In genomic region chr2:13206825-13207224, GRCm38 (mm10) we compare ENCODE assay signal across 28 mouse cellular contexts.
DNase-seq lines count a peak whose midpoint lies in the region; ATAC-seq and TF ChIP-seq lines count a peak whose summit lies in the region.
"Had no signal": no experiment of that assay in that cellular context is flagged by ENCODE, and none has a peak within 500 bp of the region (broad histone marks: within the 10 kb centered on the region; RNA-seq: fewer than 3 reads in every experiment).

No protein-coding gene starts in this region.

- ATAC-seq in lung, embryonic 16.5 days (ENCODE audit: low read depth) = peak; percentile 62; the same call in 1 of the 2 replicates
- peak; percentile 44; the same call in 1 of the 2 replicates for ATAC-seq in intestine, embryonic 16.5 days
- no peak for ATAC-seq in stomach, postnatal 0 days (ENCODE audit: low FRiP score, low TSS enrichment)
- ATAC-seq: forebrain, embryonic 15.5 days; Patski had no signal

- no peaks in the 10 kb centered on the region for H3K27me3 ChIP-seq in lung, embryonic 16.5 days (ENCODE audit: control insufficient read depth, insufficient read depth, low read depth, low read length)
- H3K27me3 ChIP-seq in intestine, embryonic 16.5 days (replicated peaks; ENCODE audit: control insufficient read depth, insufficient read depth, low read length) = no peaks in the 10 kb centered on the region
- no peaks in the 10 kb centered on the region for H3K27me3 ChIP-seq in stomach, postnatal 0 days (ENCODE audit: control insufficient read depth, insufficient read depth, low read length)
- H3K27me3 ChIP-seq: embryonic facial prominence, embryonic 13.5 days; forebrain, embryonic 12.5 days; forebrain, embryonic 15.5 days; heart, embryonic 13.5 days; hindbrain, embryonic 12.5 days; hindbrain, embryonic 15.5 days; Patski had no signal

- no peak overlapping the region for H3K4me3 ChIP-seq in lung, embryonic 16.5 days (ENCODE audit: low read length)
- H3K4me3 ChIP-seq in intestine, embryonic 16.5 days (ENCODE audit: low read length) = no peak overlapping the region
- no peak overlapping the region for H3K4me3 ChIP-seq in stomach, postnatal 0 days (ENCODE audit: low read depth, low read length)
- H3K4me3 ChIP-seq: embryonic facial prominence, embryonic 10.5 days; embryonic facial prominence, embryonic 13.5 days; erythroblast, embryonic 14.5 days; forebrain, embryonic 12.5 days; forebrain, embryonic 15.5 days; heart, adult 2 months; heart, embryonic 10.5 days; heart, embryonic 13.5 days; hindbrain, embryonic 12.5 days; hindbrain, embryonic 15.5 days had no signal

- TF ChIP-seq CTCF in stomach, postnatal 0 days (IDR thresholded peaks at IDR 0.05; ENCODE audit: low read depth) = peak; percentile 9; the same call in 1 of the 2 replicates

- H3K9me3 ChIP-seq in lung, embryonic 16.5 days (ENCODE audit: control insufficient read depth, low read length) = no peaks in the 10 kb centered on the region
- H3K9me3 ChIP-seq in intestine, embryonic 16.5 days (ENCODE audit: control insufficient read depth, low read length) = no peaks in the 10 kb centered on the region
- H3K9me3 ChIP-seq in stomach, postnatal 0 days (ENCODE audit: control insufficient read depth, low read length) = no peaks in the 10 kb centered on the region
- H3K9me3 ChIP-seq: embryonic facial prominence, embryonic 10.5 days; embryonic facial prominence, embryonic 13.5 days; forebrain, embryonic 12.5 days; forebrain, embryonic 15.5 days; G1E; heart, embryonic 10.5 days; heart, embryonic 13.5 days; hindbrain, embryonic 12.5 days; hindbrain, embryonic 15.5 days had no signal

- WGBS in lung, embryonic 16.5 days = 69% methylated on average over 2 of the region's 2 CpGs
- WGBS in intestine, embryonic 16.5 days = 89% methylated on average over 2 of the region's 2 CpGs
- WGBS in stomach, postnatal 0 days = 81% methylated on average over 2 of the region's 2 CpGs

- TF ChIP-seq EP300 in stomach, postnatal 0 days (optimal IDR thresholded peaks at IDR 0.05) = no peak

- no peaks in the 10 kb centered on the region for H3K4me1 ChIP-seq in lung, embryonic 16.5 days (replicated peaks; ENCODE audit: control insufficient read depth, insufficient read depth, low read length)
- no peaks in the 10 kb centered on the region for H3K4me1 ChIP-seq in intestine, embryonic 16.5 days (ENCODE audit: control insufficient read depth, insufficient read depth, low read length)
- no peaks in the 10 kb centered on the region for H3K4me1 ChIP-seq in stomach, postnatal 0 days (replicated peaks; ENCODE audit: control insufficient read depth, insufficient read depth)
- H3K4me1 ChIP-seq: embryonic facial prominence, embryonic 10.5 days; embryonic facial prominence, embryonic 13.5 days; forebrain, embryonic 12.5 days; forebrain, embryonic 15.5 days; heart, embryonic 10.5 days; hindbrain, embryonic 12.5 days; hindbrain, embryonic 15.5 days had no signal

- H3K27ac ChIP-seq in lung, embryonic 16.5 days (ENCODE audit: low read length) = no peak overlapping the region
- H3K27ac ChIP-seq in intestine, embryonic 16.5 days (ENCODE audit: low read length) = no peak overlapping the region
- no peak overlapping the region for H3K27ac ChIP-seq in stomach, postnatal 0 days (replicated peaks)
- H3K27ac ChIP-seq: embryonic facial prominence, embryonic 10.5 days; embryonic facial prominence, embryonic 13.5 days; forebrain, embryonic 12.5 days; forebrain, embryonic 15.5 days; heart, adult 2 months; heart, embryonic 10.5 days; heart, embryonic 13.5 days; hindbrain, embryonic 12.5 days; hindbrain, embryonic 15.5 days had no signal

- no peaks in the 10 kb centered on the region for H3K36me3 ChIP-seq in lung, embryonic 16.5 days (ENCODE audit: control insufficient read depth, insufficient read depth, low read length)
- H3K36me3 ChIP-seq in intestine, embryonic 16.5 days (ENCODE audit: control insufficient read depth, insufficient read depth, low read length) = no peaks in the 10 kb centered on the region
- H3K36me3 ChIP-seq in stomach, postnatal 0 days (ENCODE audit: control insufficient read depth, insufficient read depth, low read length) = no peaks in the 10 kb centered on the region
- H3K36me3 ChIP-seq: embryonic facial prominence, embryonic 10.5 days; embryonic facial prominence, embryonic 13.5 days; forebrain, embryonic 12.5 days; forebrain, embryonic 15.5 days; G1E; hindbrain, embryonic 12.5 days; hindbrain, embryonic 15.5 days had no signal

- H3K9ac ChIP-seq in lung, embryonic 16.5 days (ENCODE audit: low read length) = no peak overlapping the region
- H3K9ac ChIP-seq in intestine, embryonic 16.5 days (ENCODE audit: low read depth, low read length) = no peak overlapping the region
- H3K9ac ChIP-seq in stomach, postnatal 0 days (ENCODE audit: low read length) = no peak overlapping the region
- H3K9ac ChIP-seq: embryonic facial prominence, embryonic 13.5 days; forebrain, embryonic 12.5 days; forebrain, embryonic 15.5 days; heart, embryonic 13.5 days; hindbrain, embryonic 12.5 days; hindbrain, embryonic 15.5 days had no signal

- no peak overlapping the region for H3K4me2 ChIP-seq in lung, embryonic 16.5 days (ENCODE audit: low read depth, low read length)
- no peak overlapping the region for H3K4me2 ChIP-seq in intestine, embryonic 16.5 days (ENCODE audit: low read depth, low read length)
- no peak overlapping the region for H3K4me2 ChIP-seq in stomach, postnatal 0 days (replicated peaks; ENCODE audit: low read depth)
- H3K4me2 ChIP-seq: embryonic facial prominence, embryonic 13.5 days; forebrain, embryonic 12.5 days; forebrain, embryonic 15.5 days; heart, embryonic 13.5 days; hindbrain, embryonic 12.5 days; hindbrain, embryonic 15.5 days had no signal

- peak; percentile 31 for DNase-seq in heart, adult 11 months
- no peak for DNase-seq in heart, postnatal 36 days
- DNase-seq in lung, postnatal 4 days = no peak
- DNase-seq in stomach, postnatal 0 days (ENCODE audit: low spot score) = no peak
- DNase-seq in urinary bladder, postnatal 25 days (ENCODE audit: low spot score) = no peak
- no peak for DNase-seq in thymus, postnatal 14 days
- DNase-seq: adrenal gland, postnatal 10 days; adrenal gland, postnatal 36 days; cerebellum, adult 2 months; cerebellum, postnatal 10 days; cerebellum, postnatal 36 days; embryo, embryonic 11 days; gastrocnemius, postnatal 25 days; heart, adult 2 months; heart, postnatal 14 days had no signal

- intact Hi-C loops in heart, postnatal 36 days (cut with DNase I) = no loop called here
